Mouse (Mus musculus) liver, embryonic 13.5 days (tissue): ENCODE measurements at regions not wholly inside any gene's neighbourhood (a gene's known extent, or its start where the extent isn't known, plus 50 kb on each side); places are given as distances from the start of the nearest gene placed in this dataset.

Source experiments
- ATAC-seq: fragments of 200-750 bp; cut with Nextera tagmentation; 2 replicates; pipeline ENCODE4 v1.8.0; 2017; ENCODE audit warnings: low read depth, mild to moderate bottlenecking, moderate number of reproducible peaks, moderate library complexity
- DNase-seq: peaks from one replicate; pipeline ENCODE4 v3.0.0; 2022
- H3K27ac ChIP-seq: fragments of 300-500 bp; sonication (generic); 2 replicates; pipeline ENCODE4 v1.5.1; 2015; ENCODE audit warnings: moderate library complexity, mild to moderate bottlenecking, inconsistent platforms
- H3K27me3 ChIP-seq: fragments of 300-500 bp; sonication (generic); 2 replicates; pipeline ENCODE4 v1.6.1; 2015; ENCODE audit warnings: mild to moderate bottlenecking, inconsistent platforms
- H3K36me3 ChIP-seq: fragments of 300-500 bp; sonication (generic); 2 replicates; pipeline ENCODE4 v1.6.1; 2015; ENCODE audit warnings: mild to moderate bottlenecking, inconsistent platforms
- H3K4me1 ChIP-seq: fragments of 300-500 bp; sonication (generic); replicated peaks from 2 replicates; pipeline ENCODE4 v1.6.1; 2015; ENCODE audit warnings: inconsistent platforms
- H3K4me2 ChIP-seq: fragments of 300-500 bp; sonication (generic); 2 replicates; pipeline ENCODE4 v1.6.1; 2015; ENCODE audit warnings: inconsistent platforms, mild to moderate bottlenecking, moderate library complexity
- H3K4me3 ChIP-seq: fragments of 300-500 bp; sonication (generic); replicated peaks from 2 replicates; pipeline ENCODE4 v1.5.1; 2015; ENCODE audit warnings: mild to moderate bottlenecking, inconsistent platforms
- H3K9ac ChIP-seq: fragments of 300-500 bp; sonication (generic); 2 replicates; pipeline ENCODE4 v1.6.1; 2015; ENCODE audit warnings: mild to moderate bottlenecking, inconsistent platforms
- H3K9me3 ChIP-seq: fragments of 300-500 bp; sonication (generic); replicated peaks from 2 replicates; pipeline ENCODE4 v1.6.1; 2016; ENCODE audit warnings: inconsistent platforms
- WGBS: fragments of 180-500 bp; shearing (Covaris S2); methylation state at CpG from one replicate; pipeline ENCODE4 v1.1.7; 2015; ENCODE audit not compliant: insufficient replicate concordance; 5-methylcytosine and 5-hydroxymethylcytosine counted together

- H3K9me3 ChIP-seq = no peaks in the 10 kb centered on the region
- no peaks in the 10 kb centered on the region for H3K4me1 ChIP-seq
- no peaks in the 10 kb centered on the region for H3K27me3 ChIP-seq
- no peaks in the 10 kb centered on the region for H3K36me3 ChIP-seq
- no peak overlapping the region for H3K9ac ChIP-seq
- ATAC-seq = no peak
- no peak overlapping the region for H3K4me3 ChIP-seq
- H3K4me2 ChIP-seq = no peak overlapping the region
- no peak overlapping the region for H3K27ac ChIP-seq
- DNase-seq = no peak
- 68% methylated on average over 3 of the region's 3 CpGs for WGBS
These were observed 392.7 kb downstream of the Igsf11 start for GRCm38 (mm10) chr16:39285028-39285744.

GRCm38 (mm10) chr16:39286797-39287565 is 394.5 kb downstream of the Igsf11 start:
- no peaks in the 10 kb centered on the region for H3K27me3 ChIP-seq
- no peak for DNase-seq
- WGBS = 54% methylated on average over 8 of the region's 8 CpGs
- H3K36me3 ChIP-seq = no peaks in the 10 kb centered on the region
- H3K27ac ChIP-seq = no peak overlapping the region
- no peak overlapping the region for H3K4me3 ChIP-seq
- H3K4me2 ChIP-seq = no peak overlapping the region
- no peaks in the 10 kb centered on the region for H3K9me3 ChIP-seq
- no peaks in the 10 kb centered on the region for H3K4me1 ChIP-seq
- H3K9ac ChIP-seq = no peak overlapping the region
- no peak for ATAC-seq

DNA sequence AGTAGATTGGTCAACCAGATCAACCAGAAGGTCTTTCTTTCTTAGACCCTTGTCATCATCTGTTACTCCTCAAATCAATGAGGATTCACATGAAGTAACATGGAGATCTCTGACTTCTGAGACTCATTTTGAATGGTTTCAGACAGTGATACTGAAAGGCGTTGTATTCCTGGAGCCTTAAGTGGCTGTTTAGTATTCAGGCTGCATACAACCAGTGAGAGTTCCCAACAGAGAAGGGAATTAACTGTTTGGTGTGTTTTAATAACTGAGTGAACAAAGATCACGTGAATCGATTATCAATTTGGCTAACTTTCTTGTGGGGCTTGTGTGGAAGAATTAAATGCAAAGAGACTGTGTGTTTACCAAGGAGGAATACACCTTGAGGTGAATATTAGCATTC is 406.4 kb downstream of the Igsf11 start:
- no peak overlapping the region for H3K27ac ChIP-seq
- no peaks in the 10 kb centered on the region for H3K4me1 ChIP-seq
- H3K27me3 ChIP-seq = no peaks in the 10 kb centered on the region
- H3K36me3 ChIP-seq = no peaks in the 10 kb centered on the region
- ATAC-seq (no peak), DNase-seq (no peak)
- 55% methylated on average over 3 of the region's 3 CpGs for WGBS
- H3K9ac ChIP-seq = no peak overlapping the region
- no peak overlapping the region for H3K4me3 ChIP-seq
- H3K4me2 ChIP-seq = no peak overlapping the region
- H3K9me3 ChIP-seq = no peaks in the 10 kb centered on the region

GRCm38 (mm10) chr16:39302902-39303361 is 410.5 kb downstream of the Igsf11 start:
- ATAC-seq = no peak
- WGBS = 13% methylated on average over 1 of the region's 1 CpGs
- no peak for DNase-seq
- H3K36me3 ChIP-seq = no peaks in the 10 kb centered on the region
- H3K4me1 ChIP-seq = no peaks in the 10 kb centered on the region
- H3K9ac ChIP-seq = no peak overlapping the region
- no peaks in the 10 kb centered on the region for H3K27me3 ChIP-seq
- H3K4me3 ChIP-seq = no peak overlapping the region
- no peak overlapping the region for H3K27ac ChIP-seq
- H3K9me3 ChIP-seq = no peaks in the 10 kb centered on the region
- H3K4me2 ChIP-seq = no peak overlapping the region

DNA sequence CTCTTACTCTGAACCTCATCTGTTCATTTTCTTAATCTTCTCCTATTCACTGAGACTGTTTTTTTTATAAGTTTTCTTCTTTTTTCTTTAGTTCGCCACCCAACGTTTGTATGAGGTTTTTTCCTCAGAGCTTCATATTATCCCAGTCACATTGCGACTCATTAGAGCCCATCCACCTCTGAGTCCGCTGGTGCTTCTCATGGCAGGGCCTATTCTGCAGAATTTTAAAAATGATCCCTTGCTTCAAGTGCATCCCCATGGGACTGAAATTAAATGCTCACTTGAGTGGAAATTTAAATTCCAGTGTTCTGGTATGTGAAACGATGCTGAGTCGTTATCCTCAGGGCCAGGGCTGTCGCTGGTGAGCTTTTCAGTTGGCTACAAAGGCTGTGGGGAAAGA is 410.9 kb downstream of the Igsf11 start:
- H3K4me2 ChIP-seq = no peak overlapping the region
- no peaks in the 10 kb centered on the region for H3K4me1 ChIP-seq
- H3K4me3 ChIP-seq = no peak overlapping the region
- no peak overlapping the region for H3K9ac ChIP-seq
- DNase-seq (no peak), ATAC-seq (no peak)
- no peak overlapping the region for H3K27ac ChIP-seq
- no peaks in the 10 kb centered on the region for H3K9me3 ChIP-seq
- no peaks in the 10 kb centered on the region for H3K27me3 ChIP-seq
- WGBS = 51% methylated on average over 7 of the region's 7 CpGs
- no peaks in the 10 kb centered on the region for H3K36me3 ChIP-seq

- H3K27me3 ChIP-seq = no peaks in the 10 kb centered on the region
- H3K36me3 ChIP-seq = no peaks in the 10 kb centered on the region
- no peak overlapping the region for H3K4me3 ChIP-seq
- DNase-seq (no peak), ATAC-seq (no peak)
- H3K9me3 ChIP-seq = no peaks in the 10 kb centered on the region
- H3K27ac ChIP-seq = no peak overlapping the region
- 44% methylated on average over 5 of the region's 5 CpGs for WGBS
- no peak overlapping the region for H3K9ac ChIP-seq
- H3K4me1 ChIP-seq = no peaks in the 10 kb centered on the region
- no peak overlapping the region for H3K4me2 ChIP-seq
These were observed 415.5 kb downstream of the Igsf11 start for GRCm38 (mm10) chr16:39307951-39308350.

DNA sequence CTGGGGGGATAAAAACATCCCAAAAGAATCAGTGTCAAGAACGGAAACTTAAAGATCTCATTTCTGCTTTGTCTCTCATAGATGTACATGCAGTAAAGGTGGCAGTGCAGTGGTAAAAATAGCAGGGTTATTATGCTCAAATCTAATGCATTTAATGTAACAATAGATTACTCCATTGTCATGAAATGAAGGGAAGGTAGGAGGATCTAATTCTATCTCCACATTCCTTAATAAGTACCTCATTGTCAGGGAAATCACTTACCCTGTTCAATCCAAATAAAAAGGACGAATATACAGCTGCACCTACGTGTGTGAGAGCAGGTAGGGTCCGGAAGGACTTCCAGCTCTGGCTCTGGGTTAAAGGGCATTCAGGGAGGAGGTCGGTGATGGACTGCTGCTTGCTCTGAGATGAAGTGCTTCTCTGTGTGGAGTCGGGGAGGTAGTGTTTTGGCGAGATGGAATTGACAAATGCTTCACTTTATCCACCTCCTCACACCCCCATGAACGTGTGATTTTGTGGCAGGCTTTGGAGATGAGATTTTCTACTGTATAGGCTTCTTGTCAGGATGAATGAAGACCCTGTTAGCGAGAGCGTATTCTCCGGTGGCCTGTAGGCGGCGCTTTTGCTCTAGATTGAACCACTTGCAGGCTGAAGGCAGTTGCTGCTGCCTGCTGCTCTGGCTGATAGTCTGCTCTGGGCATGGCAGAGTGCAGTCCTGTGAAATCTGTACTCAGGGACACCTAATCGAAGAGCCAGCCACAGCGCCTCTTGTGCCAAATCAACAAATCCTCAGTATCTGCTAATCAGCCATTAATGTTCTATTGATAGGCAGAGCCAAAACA is 424.5 kb downstream of the Igsf11 start:
- Histone ChIP-seq H3K27me3 (no peaks in the 10 kb centered on the region), H3K4me1 (no peaks in the 10 kb centered on the region), H3K36me3 (no peaks in the 10 kb centered on the region), H3K9me3 (no peaks in the 10 kb centered on the region), H3K9ac (no peak overlapping the region), H3K27ac (no peak overlapping the region), H3K4me3 (no peak overlapping the region), H3K4me2 (no peak overlapping the region)
- no peak for DNase-seq
- 20% methylated on average over 15 of the region's 15 CpGs for WGBS
- no peak for ATAC-seq

GRCm38 (mm10) chr16:39325627-39326026 is 433.2 kb downstream of the Igsf11 start:
- Histone ChIP-seq H3K4me1 (no peaks in the 10 kb centered on the region), H3K4me3 (no peak overlapping the region), H3K27me3 (no peaks in the 10 kb centered on the region), H3K9ac (no peak overlapping the region), H3K4me2 (no peak overlapping the region), H3K9me3 (no peaks in the 10 kb centered on the region), H3K27ac (no peak overlapping the region), H3K36me3 (no peaks in the 10 kb centered on the region)
- DNase-seq (no peak), ATAC-seq (no peak)
- WGBS = 62% methylated on average over 2 of the region's 2 CpGs

GRCm38 (mm10) chr16:39363657-39364056 is 471.2 kb downstream of the Igsf11 start:
- H3K9ac ChIP-seq = no peak overlapping the region
- H3K27me3 ChIP-seq = no peaks in the 10 kb centered on the region
- no peaks in the 10 kb centered on the region for H3K36me3 ChIP-seq
- H3K9me3 ChIP-seq = no peaks in the 10 kb centered on the region
- no peak for ATAC-seq
- H3K27ac ChIP-seq = no peak overlapping the region
- WGBS = 57% methylated on average over 2 of the region's 2 CpGs
- no peak overlapping the region for H3K4me3 ChIP-seq
- H3K4me1 ChIP-seq = no peaks in the 10 kb centered on the region
- H3K4me2 ChIP-seq = no peak overlapping the region
- no peak for DNase-seq

DNA sequence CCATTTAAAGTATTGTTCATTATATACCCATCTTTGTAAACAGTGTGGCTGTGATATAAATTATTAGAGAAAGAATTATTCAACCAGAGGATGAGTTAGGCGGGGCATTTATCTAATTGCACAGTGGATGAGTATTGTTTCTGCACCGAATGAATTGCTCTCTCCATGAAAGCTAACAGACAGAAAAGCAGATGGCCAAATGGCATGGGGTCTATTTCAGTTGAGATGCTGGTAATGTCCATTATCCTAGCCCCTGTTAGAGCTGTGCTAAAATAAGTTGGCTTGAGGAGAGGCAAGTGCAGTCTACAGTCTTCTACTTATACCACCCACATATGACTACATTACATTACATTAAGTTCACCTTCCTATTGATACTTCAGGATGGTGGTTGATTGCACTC is 475.8 kb downstream of the Igsf11 start:
- WGBS = 60% methylated on average over 2 of the region's 2 CpGs
- Histone ChIP-seq H3K4me1 (no peaks in the 10 kb centered on the region), H3K27ac (no peak overlapping the region)

GRCm38 (mm10) chr16:39374616-39375015 is 482.1 kb downstream of the Igsf11 start:
- H3K4me1 ChIP-seq = no peaks in the 10 kb centered on the region
- WGBS = 53% methylated on average over 3 of the region's 3 CpGs
- no peak for DNase-seq
- H3K9me3 ChIP-seq = no peaks in the 10 kb centered on the region
- no peak overlapping the region for H3K4me3 ChIP-seq
- no peak overlapping the region for H3K4me2 ChIP-seq
- ATAC-seq = no peak
- H3K27me3 ChIP-seq = no peaks in the 10 kb centered on the region
- no peaks in the 10 kb centered on the region for H3K36me3 ChIP-seq
- no peak overlapping the region for H3K27ac ChIP-seq
- no peak overlapping the region for H3K9ac ChIP-seq

More for the DNA sequence above, 475.8 kb downstream of the Igsf11 start:
- Histone ChIP-seq H3K27me3 (no peaks in the 10 kb centered on the region), H3K9ac (no peak overlapping the region), H3K4me2 (no peak overlapping the region), H3K36me3 (no peaks in the 10 kb centered on the region), H3K4me3 (no peak overlapping the region), H3K9me3 (no peaks in the 10 kb centered on the region)
- ATAC-seq (no peak), DNase-seq (no peak)
